Comparison of ENCODE assay signal across 8 mouse cellular contexts in the genomic region with DNA sequence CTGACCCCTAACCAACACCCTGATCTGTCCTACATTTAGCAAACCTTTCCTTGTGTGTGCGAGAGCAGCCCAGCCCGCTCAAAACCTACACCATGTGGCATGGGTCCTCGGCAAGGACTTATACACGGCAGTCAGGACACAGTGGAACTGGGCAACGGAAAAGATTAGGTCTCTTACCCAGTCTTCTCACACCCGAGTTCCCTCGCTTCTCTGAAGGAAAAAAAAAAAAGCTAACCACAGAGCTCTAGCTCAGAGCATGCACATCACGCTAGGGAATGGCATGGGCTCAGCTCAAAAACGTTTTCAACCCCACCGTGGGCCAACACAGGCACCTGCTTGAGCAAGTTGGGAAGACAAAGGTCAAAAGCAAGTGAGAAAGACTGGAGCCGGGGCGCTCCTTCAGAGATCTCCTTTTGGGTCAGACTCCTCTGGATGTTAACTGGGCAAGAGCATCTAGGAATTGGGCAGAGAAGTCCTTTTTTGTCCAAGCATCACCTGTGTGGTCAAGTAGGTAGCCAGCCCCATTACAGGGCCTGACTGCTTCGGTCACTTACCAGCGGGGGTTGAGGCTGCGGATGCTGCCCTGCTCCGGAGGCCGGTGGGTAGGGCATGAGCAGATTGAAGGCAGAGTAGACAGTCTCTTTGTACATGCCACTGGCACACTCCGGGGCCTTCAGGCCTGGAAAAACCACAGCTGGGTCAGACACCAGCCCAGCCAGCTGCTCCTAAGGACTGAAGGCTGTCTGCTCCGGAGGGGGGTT. TPM values are rescaled to one million over a fixed set of nuclear protein-coding genes. Genes with fewer than 3 reads are reported as not detected.
A peak's percentile ranks its signal among the peaks of the same experiment; 100 is the strongest.
DNase-seq lines count a peak whose midpoint lies in the region; ATAC-seq and TF ChIP-seq lines count a peak whose summit lies in the region.

No protein-coding gene starts in this region.

- peaks cover 16% of the 10 kb centered on the region for H3K27me3 ChIP-seq in heart, embryonic 16.5 days (ENCODE audit: control insufficient read depth, insufficient read depth, low read length)
- peaks cover 16% of the 10 kb centered on the region for H3K27me3 ChIP-seq in hindbrain, embryonic 16.5 days (replicated peaks; ENCODE audit: control insufficient read depth, insufficient read depth, low read length)
- H3K27me3 ChIP-seq in midbrain, postnatal 0 days (ENCODE audit: insufficient read depth, low read length) = peaks cover 24% of the 10 kb centered on the region
- peaks cover 3% of the 10 kb centered on the region for H3K27me3 ChIP-seq in cerebellum, adult 2 months (ENCODE audit: control insufficient read depth, insufficient read depth, low read length)

- 67% methylated on average over 19 of the region's 19 CpGs for WGBS in heart, embryonic 16.5 days
- 52% methylated on average over 19 of the region's 19 CpGs for WGBS in bone marrow, adult 2 months
- WGBS in hindbrain, embryonic 16.5 days = 61% methylated on average over 19 of the region's 19 CpGs
- 60% methylated on average over 19 of the region's 19 CpGs for WGBS in midbrain, postnatal 0 days
- WGBS in cerebellum, adult 2 months = 61% methylated on average over 19 of the region's 19 CpGs

- peak overlapping the region; percentile 76 for H3K4me3 ChIP-seq in heart, embryonic 16.5 days (ENCODE audit: low read length)
- peak overlapping the region; percentile 44 for H3K4me3 ChIP-seq in bone marrow, adult 2 months (replicated peaks; ENCODE audit: control insufficient read depth, low read depth, low read length)
- peak overlapping the region; percentile 70 for H3K4me3 ChIP-seq in hindbrain, embryonic 16.5 days (ENCODE audit: low read length)
- H3K4me3 ChIP-seq in midbrain, postnatal 0 days (ENCODE audit: low read depth, low read length) = peak overlapping the region; percentile 66; the same call in 1 of the 2 replicates
- H3K4me3 ChIP-seq in cerebellum, adult 2 months (replicated peaks; ENCODE audit: insufficient read depth, low read depth, low read length) = no peak overlapping the region

- H3K27ac ChIP-seq in heart, embryonic 16.5 days (ENCODE audit: low read length) = no peak overlapping the region; the same call in 1 of the 2 replicates
- peak overlapping the region; percentile 43; the same call in 1 of the 2 replicates for H3K27ac ChIP-seq in bone marrow, adult 2 months (ENCODE audit: control insufficient read depth, insufficient read depth, low read depth, low read length, poor library complexity)
- no peak overlapping the region for H3K27ac ChIP-seq in hindbrain, embryonic 16.5 days (ENCODE audit: low read depth, low read length)
- H3K27ac ChIP-seq in midbrain, postnatal 0 days (ENCODE audit: low read depth, low read length) = no peak overlapping the region
- H3K27ac ChIP-seq in cerebellum, adult 2 months (ENCODE audit: insufficient read depth, low read length) = no peak overlapping the region

- intact Hi-C loops in left cerebral cortex, postnatal 36 days (cut with DNase I) = no loop called here

- no peaks in the 10 kb centered on the region for H3K36me3 ChIP-seq in heart, embryonic 16.5 days (ENCODE audit: control insufficient read depth, insufficient read depth)
- no peaks in the 10 kb centered on the region for H3K36me3 ChIP-seq in hindbrain, embryonic 16.5 days (ENCODE audit: control insufficient read depth, insufficient read depth, low read length)
- H3K36me3 ChIP-seq in midbrain, postnatal 0 days (ENCODE audit: insufficient read depth, low read length) = no peaks in the 10 kb centered on the region

- DNase-seq in heart, adult 9 months (ENCODE audit: low spot score in 2 of 2) = no peak
- DNase-seq in midbrain, postnatal 0 days (ENCODE audit: low spot score) = no peak
- DNase-seq in cerebellum, adult 2 months = no peak
- DNase-seq in left cerebral cortex, postnatal 36 days (ENCODE audit: low spot score in 2 of 2) = no peak
- no peak for DNase-seq in layer of hippocampus, postnatal 10 days (ENCODE audit: low spot score in 2 of 2)

- no peak for ATAC-seq in heart, embryonic 16.5 days (replicated peaks; ENCODE audit: extremely low read depth, insufficient read depth, low FRiP score)
- no peak for ATAC-seq in hindbrain, embryonic 16.5 days
- no peak for ATAC-seq in midbrain, postnatal 0 days (ENCODE audit: low FRiP score)

- TF ChIP-seq CTCF in bone marrow, adult 2 months (IDR thresholded peaks at IDR 0.05; ENCODE audit: control insufficient read depth, insufficient read depth, low read length) = no peak
- TF ChIP-seq CTCF in midbrain, postnatal 0 days (IDR thresholded peaks at IDR 0.05) = no peak
- no peak for TF ChIP-seq CTCF in cerebellum, adult 2 months (IDR thresholded peaks at IDR 0.05; ENCODE audit: borderline replicate concordance, insufficient read depth, low read depth, low read length)

- TF ChIP-seq POLR2A in bone marrow, adult 2 months (IDR thresholded peaks at IDR 0.05; ENCODE audit: borderline replicate concordance, control insufficient read depth, low read depth, low read length) = no peak
- TF ChIP-seq POLR2A in cerebellum, adult 2 months (IDR thresholded peaks at IDR 0.05; ENCODE audit: borderline replicate concordance, insufficient read depth, low read length) = no peak

- peaks cover 15% of the 10 kb centered on the region for H3K4me1 ChIP-seq in heart, embryonic 16.5 days (ENCODE audit: control insufficient read depth, insufficient read depth, low read length)
- no peaks in the 10 kb centered on the region; the same call in 1 of the 2 replicates for H3K4me1 ChIP-seq in bone marrow, adult 2 months (ENCODE audit: control insufficient read depth, insufficient read depth, low read length)
- H3K4me1 ChIP-seq in hindbrain, embryonic 16.5 days (ENCODE audit: control insufficient read depth, insufficient read depth, low read depth, low read length) = peaks cover 20% of the 10 kb centered on the region
- H3K4me1 ChIP-seq in midbrain, postnatal 0 days (ENCODE audit: insufficient read depth, low read length) = no peaks in the 10 kb centered on the region
- peaks cover 2% of the 10 kb centered on the region for H3K4me1 ChIP-seq in cerebellum, adult 2 months (ENCODE audit: control insufficient read depth, insufficient read depth, low read length)

- H3K9ac ChIP-seq in heart, embryonic 16.5 days (ENCODE audit: low read length) = peak overlapping the region; percentile 81; the same call in 1 of the 2 replicates
- no peak overlapping the region for H3K9ac ChIP-seq in hindbrain, embryonic 16.5 days (ENCODE audit: low read depth, low read length)
- no peak overlapping the region; the same call in 1 of the 2 replicates for H3K9ac ChIP-seq in midbrain, postnatal 0 days (replicated peaks; ENCODE audit: low read length, poor library complexity, severe bottlenecking)

- H3K9me3 ChIP-seq in heart, embryonic 16.5 days (replicated peaks; ENCODE audit: control insufficient read depth, low read length) = no peaks in the 10 kb centered on the region
- no peaks in the 10 kb centered on the region for H3K9me3 ChIP-seq in hindbrain, embryonic 16.5 days (ENCODE audit: control insufficient read depth, low read length)
- H3K9me3 ChIP-seq in midbrain, postnatal 0 days (ENCODE audit: low read length) = no peaks in the 10 kb centered on the region

- H3K4me2 ChIP-seq in heart, embryonic 16.5 days (ENCODE audit: low read depth, low read length) = peak overlapping the region; percentile 97; the same call in 1 of the 2 replicates
- H3K4me2 ChIP-seq in hindbrain, embryonic 16.5 days (ENCODE audit: low read length) = peak overlapping the region; percentile 93
- H3K4me2 ChIP-seq in midbrain, postnatal 0 days (ENCODE audit: low read depth, low read length, poor library complexity, severe bottlenecking) = peak overlapping the region; percentile 99; the same call in 1 of the 2 replicates

RNA-seq across cellular contexts. Expression of a gene that starts 1.1 kb away (rescaled TPM):
- polyA plus RNA-seq in heart, embryonic 16.5 days (2015; fragmentation: Nextera tagmentation; extraction: Ambion mirVana) = 29.0 and 65.0 TPM in 2 replicates
- 2.6 TPM in 2 replicates for polyA plus RNA-seq in bone marrow, adult 2 months (2011; ENCODE audit: insufficient read depth, insufficient read length, low replicate concordance, missing spikeins)
- polyA plus RNA-seq in hindbrain, embryonic 16.5 days (2015; fragmentation: Nextera tagmentation; extraction: Ambion mirVana) = 1.2 and 3.1 TPM in 2 replicates
- total RNA-seq in midbrain, postnatal 0 days (2014; rRNA removed) = 2.0 and 2.6 TPM in 2 replicates
- polyA plus RNA-seq in midbrain, postnatal 0 days (2015; fragmentation: Nextera tagmentation; extraction: Ambion mirVana) = 3.1 and 3.2 TPM in 2 replicates
- 3.4 and 3.6 TPM in 2 replicates for polyA plus RNA-seq in cerebellum, adult 2 months (2012; rRNA removed)
- 1 to 10 TPM; 3.3 to 6.3 TPM for total RNA-seq in left cerebral cortex, postnatal 36 days (2021)
- total RNA-seq in layer of hippocampus, postnatal 10 days (2021) = 1 to 10 TPM; 5.9 to 6.7 TPM

RNA-seq across cellular contexts. Expression of a gene that starts 50.0 kb away (rescaled TPM):
- 476 and 507 TPM in 2 replicates for polyA plus RNA-seq in heart, embryonic 16.5 days (2015; fragmentation: Nextera tagmentation; extraction: Ambion mirVana)
- 102 and 171 TPM in 2 replicates for polyA plus RNA-seq in bone marrow, adult 2 months (2011; ENCODE audit: insufficient read depth, insufficient read length, low replicate concordance, missing spikeins)
- polyA plus RNA-seq in hindbrain, embryonic 16.5 days (2015; fragmentation: Nextera tagmentation; extraction: Ambion mirVana) = 1,003 and 1,005 TPM in 2 replicates
- total RNA-seq in midbrain, postnatal 0 days (2014; rRNA removed) = 466 and 613 TPM in 2 replicates
- polyA plus RNA-seq in midbrain, postnatal 0 days (2015; fragmentation: Nextera tagmentation; extraction: Ambion mirVana) = 1,145 and 1,185 TPM in 2 replicates
- 298 and 324 TPM in 2 replicates for polyA plus RNA-seq in cerebellum, adult 2 months (2012; rRNA removed)
- 100 to 1,000 TPM; 453 to 466 TPM for total RNA-seq in left cerebral cortex, postnatal 36 days (2021)
- total RNA-seq in layer of hippocampus, postnatal 10 days (2021) = 100 to 1,000 TPM; 464 to 465 TPM
